Mouse (Mus musculus) spleen, adult 2 months (tissue): ENCODE measurements around the gene Nck2. TPM values are rescaled to one million over a fixed set of nuclear protein-coding genes. Genes with fewer than 3 reads are reported as not detected.

Source experiments
- DNase-seq, 2 experiments: peaks; one replicate each; pipeline versions ENCODE4 v3.0.0 to v3.0.0-alpha.2; 2012 to 2021; ENCODE audit warnings: low spot score in 2 of 2, low read depth in 1 of 2
- H3K27ac ChIP-seq: fragments of 200-500 bp; 2 replicates; pipeline ENCODE4 v1.5.1; 2012; ENCODE audit warnings: low read length, inconsistent platforms; ENCODE audit not compliant: insufficient read depth
- H3K27me3 ChIP-seq: fragments of 200-500 bp; 2 replicates; pipeline ENCODE4 v1.6.1; 2012; ENCODE audit warnings: mild to moderate bottlenecking, moderate library complexity, low read length, inconsistent platforms; ENCODE audit not compliant: control insufficient read depth, insufficient read depth
- H3K36me3 ChIP-seq: fragments of 200-500 bp; 2 replicates; pipeline ENCODE4 v1.6.1; 2012; ENCODE audit warnings: mild to moderate bottlenecking, low read length, inconsistent platforms; ENCODE audit not compliant: control insufficient read depth, insufficient read depth
- H3K4me1 ChIP-seq: fragments of 200-500 bp; 2 replicates; pipeline ENCODE4 v1.6.1; 2011; ENCODE audit warnings: inconsistent platforms; ENCODE audit not compliant: control insufficient read depth, insufficient read depth, insufficient read length
- H3K4me3 ChIP-seq: fragments of 200-500 bp; 2 replicates; pipeline ENCODE4 v1.5.1; 2011; ENCODE audit warnings: mild to moderate bottlenecking, inconsistent platforms; ENCODE audit not compliant: insufficient read depth, insufficient read length; ENCODE audit errors: extremely low read depth
- CTCF ChIP-seq: fragments of 200-500 bp; IDR thresholded peaks from 2 replicates; pipeline ENCODE4 v1.5.1; 2011; ENCODE audit warnings: mild to moderate bottlenecking, inconsistent platforms; ENCODE audit not compliant: insufficient read depth, insufficient read length, insufficient replicate concordance; ENCODE audit errors: extremely low read depth
- POLR2A ChIP-seq: fragments of 200-500 bp; IDR thresholded peaks from 2 replicates; pipeline ENCODE4 v1.6.1; 2011; ENCODE audit warnings: low read depth, low read length, inconsistent platforms
- WGBS: fragments of 180-500 bp; shearing (Covaris S2); methylation state at CpG from one replicate; pipeline ENCODE4 v1.1.7; 2018; 5-methylcytosine and 5-hydroxymethylcytosine counted together
- polyA plus RNA-seq: library from polyadenylated mRNA; depleted of rRNA; stranded (reverse); fragments of >200 nt; gene quantifications from 2 replicates; pipeline ENCODE4 v1.2.3, GENCODE M21; 2012

Gene Nck2
- polyA plus RNA-seq, 1 experiment = 15.9 TPM

GRCm38 (mm10) chr1:43501143-43501919 lies 57.0 kb downstream of the Nck2 start:
- 84% methylated on average over 6 of the region's 6 CpGs for WGBS
- Histone ChIP-seq H3K27me3 (no peaks in the 10 kb centered on the region), H3K4me3 (no peak overlapping the region), H3K36me3 (no peaks in the 10 kb centered on the region), H3K4me1 (peaks cover 1% of the 10 kb centered on the region; the same call in 1 of the 2 replicates), H3K27ac (no peak overlapping the region)
- TF ChIP-seq CTCF (no peak), POLR2A (no peak)
- no peak for DNase-seq

DNA sequence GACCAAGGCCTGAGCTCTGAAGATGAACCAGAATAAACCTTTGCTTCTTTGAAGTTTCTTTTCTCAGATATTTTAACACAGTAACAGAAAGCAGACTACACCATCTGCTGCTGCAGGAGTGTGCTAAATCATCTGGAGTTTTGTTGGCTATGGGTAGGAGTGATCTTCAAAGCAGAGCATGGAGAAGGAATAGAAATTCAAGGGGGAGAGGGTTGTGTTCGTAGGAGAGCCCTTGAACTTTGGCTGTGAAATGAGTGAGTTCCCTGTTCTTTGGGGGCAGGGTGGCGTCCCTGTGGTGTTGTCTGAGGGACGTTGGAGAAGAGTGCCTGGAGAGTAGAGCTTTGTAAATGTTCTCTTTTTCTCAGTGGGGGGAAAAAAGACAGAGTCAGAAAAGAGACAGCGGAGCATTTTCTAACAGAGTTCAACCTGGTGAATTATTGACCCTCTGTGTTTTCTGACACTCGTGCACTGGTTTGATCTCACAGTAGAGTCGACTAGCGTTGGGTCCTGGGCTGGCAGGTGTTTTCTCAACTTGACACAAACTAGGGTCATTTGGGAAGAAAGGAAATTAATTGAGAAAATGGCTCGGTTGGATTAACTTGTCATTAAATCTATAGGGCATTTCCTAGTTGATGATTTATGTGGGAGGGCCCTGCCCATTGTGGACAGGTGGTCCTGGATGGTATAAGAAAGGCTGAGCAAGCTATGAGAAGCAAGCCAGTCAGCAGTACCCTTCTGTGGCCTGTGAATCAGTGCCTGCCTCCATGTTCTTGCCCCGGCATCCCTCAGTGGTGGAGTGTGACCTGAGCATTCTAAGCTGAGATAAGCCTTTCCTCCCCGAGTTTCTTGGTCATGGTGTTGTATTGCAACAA lies 57.8 kb downstream of the Nck2 start:
- H3K27ac ChIP-seq = no peak overlapping the region
- TF ChIP-seq CTCF (no peak), POLR2A (no peak)
- H3K4me3 ChIP-seq = no peak overlapping the region
- no peaks in the 10 kb centered on the region for H3K27me3 ChIP-seq
- H3K4me1 ChIP-seq = no peaks in the 10 kb centered on the region; the same call in 1 of the 2 replicates
- DNase-seq = no peak
- H3K36me3 ChIP-seq = no peaks in the 10 kb centered on the region
- WGBS = 78% methylated on average over 10 of the region's 10 CpGs

- Histone ChIP-seq H3K4me1 (no peaks in the 10 kb centered on the region; the same call in 1 of the 2 replicates), H3K36me3 (no peaks in the 10 kb centered on the region), H3K27ac (no peak overlapping the region), H3K4me3 (no peak overlapping the region), H3K27me3 (no peaks in the 10 kb centered on the region)
- DNase-seq = no peak
- no peak for TF ChIP-seq POLR2A
- TF ChIP-seq CTCF = no peak
- 73% methylated on average over 8 of the region's 8 CpGs for WGBS
Measured at GRCm38 (mm10) chr1:43502792-43503146, 58.4 kb downstream of the Nck2 start.

- no peak for TF ChIP-seq CTCF
- TF ChIP-seq POLR2A = no peak
- no peaks in the 10 kb centered on the region; the same call in 1 of the 2 replicates for H3K4me1 ChIP-seq
- H3K36me3 ChIP-seq = no peaks in the 10 kb centered on the region
Measured at GRCm38 (mm10) chr1:43503261-43503660, 58.9 kb downstream of the Nck2 start.

GRCm38 (mm10) chr1:43503676-43504075 lies 59.3 kb downstream of the Nck2 start:
- no peak overlapping the region for H3K27ac ChIP-seq
- 85% methylated on average over 6 of the region's 6 CpGs for WGBS
- DNase-seq = no peak
- no peak overlapping the region for H3K4me3 ChIP-seq
- H3K4me1 ChIP-seq = no peaks in the 10 kb centered on the region; the same call in 1 of the 2 replicates
- TF ChIP-seq POLR2A (no peak), CTCF (no peak)
- no peaks in the 10 kb centered on the region for H3K27me3 ChIP-seq
- H3K36me3 ChIP-seq = no peaks in the 10 kb centered on the region

More at GRCm38 (mm10) chr1:43503261-43503660, 58.9 kb downstream of the Nck2 start:
- no peak for DNase-seq
- Histone ChIP-seq H3K27me3 (no peaks in the 10 kb centered on the region), H3K4me3 (no peak overlapping the region), H3K27ac (no peak overlapping the region)
- WGBS = 87% methylated on average over 2 of the region's 2 CpGs

GRCm38 (mm10) chr1:43504235-43504634 lies 59.9 kb downstream of the Nck2 start:
- Histone ChIP-seq H3K36me3 (no peaks in the 10 kb centered on the region), H3K4me1 (no peaks in the 10 kb centered on the region; the same call in 1 of the 2 replicates), H3K27ac (no peak overlapping the region), H3K4me3 (no peak overlapping the region), H3K27me3 (no peaks in the 10 kb centered on the region)
- no peak for DNase-seq
- no peak for TF ChIP-seq POLR2A
- no peak for TF ChIP-seq CTCF
- WGBS = 59% methylated on average over 4 of the region's 4 CpGs
